Mouse (Mus musculus): Measurements from ENCODE around the gene Efs.

The Efs gene

DNA sequence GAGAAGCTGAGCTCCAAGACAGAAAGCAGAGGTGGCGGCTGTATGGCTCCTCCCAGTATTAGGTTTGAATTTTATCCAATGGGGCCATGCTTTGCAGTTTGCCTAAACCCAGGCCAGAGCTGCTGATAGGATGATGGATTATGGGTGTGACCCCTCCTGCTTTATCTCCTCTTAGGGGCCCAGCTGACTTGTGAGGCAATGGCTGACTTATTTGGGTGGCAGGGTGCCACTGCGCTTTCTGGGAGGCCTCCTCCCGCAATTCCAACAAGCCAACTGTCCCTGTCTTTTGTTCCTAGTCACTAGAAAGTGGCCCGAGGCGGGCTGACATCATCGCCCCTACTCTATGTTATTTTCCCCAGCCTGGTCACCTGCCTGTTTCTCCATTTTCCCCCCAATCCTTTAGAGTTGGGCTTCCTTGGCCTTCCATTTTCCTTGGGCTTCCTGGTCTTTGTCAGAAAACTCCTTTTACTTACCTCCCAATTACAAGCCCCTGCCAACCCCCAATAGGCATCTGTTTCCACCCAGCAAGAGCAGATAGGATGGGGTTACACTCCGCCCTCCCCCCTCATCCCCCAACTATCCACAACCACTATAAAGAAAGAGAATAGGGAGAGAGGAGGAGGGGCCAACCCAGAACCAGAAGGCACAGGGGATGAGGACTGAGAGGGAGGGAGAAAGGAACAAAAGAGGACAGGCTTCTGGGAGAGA is 1.1 kb downstream of the Efs start:
- DNase-seq (ENCODE audit: low spot score in 2 of 2), result no peak

DNA sequence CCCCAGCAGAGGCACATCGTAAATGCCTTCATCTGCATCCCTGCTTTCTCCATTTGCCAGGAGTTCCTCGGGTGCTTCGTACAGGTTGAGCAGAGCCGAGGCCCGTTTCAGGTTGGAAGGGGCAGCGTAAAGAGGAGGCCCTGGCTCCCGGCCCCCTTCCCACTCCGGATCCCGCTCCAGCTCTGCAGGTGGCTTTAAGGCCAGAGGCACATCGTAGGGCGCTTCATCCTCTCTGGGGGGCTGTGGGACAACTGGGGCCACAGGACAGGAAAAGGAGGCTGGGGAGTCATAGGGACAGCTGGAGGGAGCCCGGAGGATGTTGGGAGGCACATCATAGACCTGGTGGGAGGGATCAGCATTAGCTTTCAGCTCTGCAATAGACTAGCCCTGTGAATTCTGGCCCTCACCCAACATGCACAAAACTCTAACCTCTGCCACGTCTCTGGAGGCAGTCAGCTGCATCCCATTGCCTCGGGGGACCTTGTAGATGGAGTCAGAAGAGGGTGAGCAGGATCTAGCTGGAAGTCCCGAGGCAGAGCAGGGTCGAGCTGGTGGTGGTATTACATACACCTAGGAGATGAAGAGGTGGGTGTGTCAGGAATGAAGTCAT is 5.7 kb downstream of the Efs start:
- no peak for DNase-seq (ENCODE audit: low spot score in 2 of 2)

DNA sequence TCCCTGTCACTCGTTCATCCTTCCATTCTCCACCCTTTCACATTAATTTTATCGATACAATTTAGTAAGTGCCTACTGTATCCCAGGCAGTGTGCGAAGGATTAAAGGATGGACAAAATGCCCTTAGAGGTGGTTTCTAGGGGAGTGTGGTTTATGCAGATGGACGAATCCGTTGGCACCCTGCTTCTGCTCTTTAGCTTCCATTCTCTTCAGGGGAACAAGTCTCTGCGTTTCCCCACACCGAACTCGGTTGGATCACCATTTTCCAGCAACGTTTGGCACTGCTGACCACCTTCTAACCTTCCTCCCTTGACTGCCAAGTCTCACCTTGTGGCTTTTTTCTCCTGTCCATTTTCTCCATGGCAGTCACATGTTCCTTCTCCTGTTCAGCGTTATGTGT is 12.6 kb downstream of the Efs start:
- DNase-seq (ENCODE audit: low spot score in 2 of 2), result no peak

DNA sequence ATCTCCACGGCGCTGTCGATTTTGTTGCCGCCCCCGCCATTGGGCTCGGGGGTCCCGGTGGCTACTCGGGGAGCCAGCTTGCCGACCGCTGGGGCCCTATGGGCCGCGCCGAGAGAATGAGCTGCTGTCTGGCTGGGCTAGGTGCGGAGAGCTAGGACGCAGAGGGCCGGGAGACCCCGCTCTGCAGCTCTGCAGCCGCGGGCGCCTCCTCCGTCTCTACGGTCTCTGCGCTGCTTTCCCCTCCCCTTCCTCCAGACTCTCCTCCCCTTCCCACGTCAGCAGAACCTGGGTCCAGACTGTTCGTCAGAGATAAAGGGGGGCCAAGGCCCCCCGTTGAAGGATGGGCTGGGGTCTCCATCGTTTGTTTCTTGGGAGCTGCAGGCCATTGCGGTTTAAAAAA is 13.0 kb downstream of the Efs start, which contains the start of gene Slc22a17:
Gene Slc22a17 (minus strand): TSS at position 247 of the 400 bp plus-strand sequence.
- peak in 1 of 2 experiments; percentile 82 for DNase-seq (ENCODE audit: low spot score in 2 of 2)

DNA sequence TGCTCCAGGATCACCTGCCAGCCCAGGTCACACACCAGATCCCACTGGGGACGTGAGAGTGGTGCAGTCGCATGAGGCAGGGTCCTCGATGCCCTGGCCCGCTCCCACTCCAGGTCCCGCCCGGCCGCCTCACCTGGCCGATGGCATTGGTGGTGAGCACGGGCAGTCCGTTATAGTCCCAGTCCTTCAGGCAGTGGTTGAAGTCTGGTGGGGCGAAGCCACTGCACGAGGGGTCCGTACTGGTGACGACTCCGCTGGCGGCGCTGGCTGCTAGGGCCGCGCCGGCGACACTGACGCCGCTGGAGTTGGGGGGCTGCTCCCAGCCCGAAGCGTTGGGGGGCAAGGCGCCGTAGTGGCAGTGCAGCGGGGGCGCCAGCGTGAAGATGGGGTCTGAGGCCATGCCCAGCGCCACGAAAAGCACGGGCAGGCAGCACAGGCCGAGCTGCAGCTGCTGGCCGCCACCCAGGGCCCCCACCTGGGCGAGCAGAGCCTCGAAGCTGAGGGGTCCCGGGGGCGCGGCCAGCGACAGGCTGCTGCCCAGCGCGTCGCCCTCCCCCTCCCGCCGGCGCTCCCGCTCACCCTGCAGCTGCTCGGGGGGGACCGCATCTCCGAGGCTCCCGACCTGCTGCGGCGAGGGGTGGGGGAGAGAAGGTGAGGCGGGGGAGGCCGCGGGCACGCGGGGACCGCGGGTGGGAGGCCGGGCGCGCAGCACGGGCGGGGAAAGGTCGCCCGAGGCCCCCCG is 13.6 kb downstream of the Efs start:
- DNase-seq (ENCODE audit: low spot score in 2 of 2), result no peak

DNA sequence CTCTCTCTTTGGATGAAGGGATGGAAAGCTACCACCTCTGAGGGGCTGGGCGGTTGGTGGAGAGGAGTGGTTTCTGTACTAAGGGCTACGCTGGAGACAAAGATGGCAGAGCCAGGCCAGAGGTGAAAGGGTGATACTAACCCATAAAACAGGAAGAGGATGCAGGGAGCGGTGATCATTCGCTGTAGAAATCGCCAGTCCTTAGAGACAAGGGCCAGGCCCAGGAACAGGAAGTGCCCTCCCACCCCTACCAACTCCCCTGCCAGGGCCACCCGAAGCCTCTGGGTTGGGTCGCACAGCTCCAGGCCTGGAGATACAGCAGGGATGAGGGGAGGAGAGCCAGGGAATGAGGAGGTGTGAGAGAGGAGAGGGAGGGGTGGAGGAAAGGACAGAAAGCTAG is 17.2 kb downstream of the Efs start:
- DNase-seq (ENCODE audit: low spot score in 2 of 2), result no peak

DNA sequence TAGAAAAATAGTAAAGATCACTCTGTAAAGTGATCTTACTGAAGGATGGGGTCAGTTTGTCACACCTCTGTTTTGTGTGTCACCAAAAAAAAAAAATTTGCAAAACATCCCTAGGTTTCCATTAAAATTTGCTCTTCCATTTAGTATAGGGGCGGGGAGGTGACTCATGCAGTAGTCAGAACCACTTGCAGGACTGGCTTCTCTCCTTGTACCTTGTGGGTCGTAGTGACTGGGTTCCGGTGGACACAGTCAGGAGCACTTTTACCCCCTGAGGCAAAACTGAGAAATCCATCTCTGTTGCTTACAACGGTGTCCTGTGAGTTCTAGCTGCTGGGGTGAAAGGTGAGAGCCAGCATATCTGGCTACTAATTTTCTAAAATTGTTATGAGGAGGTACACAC is 22.3 kb downstream of the Efs start:
- no peak for DNase-seq (ENCODE audit: low spot score in 2 of 2)

DNA sequence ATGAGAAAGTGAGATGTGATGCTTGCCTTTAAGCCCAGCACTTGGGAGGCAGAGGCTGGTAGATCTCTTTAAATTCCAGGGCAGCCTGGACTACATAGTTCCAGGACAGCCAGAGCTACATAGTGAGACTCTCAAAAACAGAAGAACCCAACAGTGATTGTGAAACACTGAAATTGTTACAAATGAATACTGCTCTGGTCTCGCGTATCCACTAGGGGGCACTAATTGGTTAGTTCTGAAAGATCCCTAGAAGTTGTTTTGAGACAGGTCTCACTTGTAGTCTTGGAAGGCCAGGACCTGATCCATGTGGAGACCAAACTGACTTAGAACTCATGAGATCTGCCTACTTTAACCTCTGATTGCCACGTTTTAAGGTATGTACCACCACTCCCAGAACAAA is 25.5 kb downstream of the Efs start:
- DNase-seq (ENCODE audit: low spot score in 2 of 2), result peak in 1 of 2 experiments; percentile 89

DNA sequence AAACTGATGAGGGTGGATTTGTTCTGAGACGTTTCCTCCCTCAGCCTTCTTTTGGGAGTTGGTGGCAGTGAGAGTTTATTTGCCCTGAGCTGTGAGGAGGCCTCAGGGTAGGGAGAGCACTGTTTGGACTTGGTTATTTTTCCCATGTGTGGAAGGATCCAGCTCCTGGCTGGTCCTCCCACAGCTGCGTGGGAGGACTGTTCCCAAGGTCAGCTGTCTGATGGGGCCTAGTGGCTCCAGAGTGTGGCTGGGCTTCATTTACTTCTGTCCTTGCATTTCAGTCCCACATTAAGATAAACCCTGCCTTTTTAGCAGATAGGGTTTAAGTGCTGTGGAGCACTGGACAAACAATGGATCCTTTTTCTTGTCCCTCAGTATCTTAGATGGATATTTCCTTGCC is 28.5 kb downstream of the Efs start:
- DNase-seq (ENCODE audit: low spot score in 2 of 2), result no peak

DNA sequence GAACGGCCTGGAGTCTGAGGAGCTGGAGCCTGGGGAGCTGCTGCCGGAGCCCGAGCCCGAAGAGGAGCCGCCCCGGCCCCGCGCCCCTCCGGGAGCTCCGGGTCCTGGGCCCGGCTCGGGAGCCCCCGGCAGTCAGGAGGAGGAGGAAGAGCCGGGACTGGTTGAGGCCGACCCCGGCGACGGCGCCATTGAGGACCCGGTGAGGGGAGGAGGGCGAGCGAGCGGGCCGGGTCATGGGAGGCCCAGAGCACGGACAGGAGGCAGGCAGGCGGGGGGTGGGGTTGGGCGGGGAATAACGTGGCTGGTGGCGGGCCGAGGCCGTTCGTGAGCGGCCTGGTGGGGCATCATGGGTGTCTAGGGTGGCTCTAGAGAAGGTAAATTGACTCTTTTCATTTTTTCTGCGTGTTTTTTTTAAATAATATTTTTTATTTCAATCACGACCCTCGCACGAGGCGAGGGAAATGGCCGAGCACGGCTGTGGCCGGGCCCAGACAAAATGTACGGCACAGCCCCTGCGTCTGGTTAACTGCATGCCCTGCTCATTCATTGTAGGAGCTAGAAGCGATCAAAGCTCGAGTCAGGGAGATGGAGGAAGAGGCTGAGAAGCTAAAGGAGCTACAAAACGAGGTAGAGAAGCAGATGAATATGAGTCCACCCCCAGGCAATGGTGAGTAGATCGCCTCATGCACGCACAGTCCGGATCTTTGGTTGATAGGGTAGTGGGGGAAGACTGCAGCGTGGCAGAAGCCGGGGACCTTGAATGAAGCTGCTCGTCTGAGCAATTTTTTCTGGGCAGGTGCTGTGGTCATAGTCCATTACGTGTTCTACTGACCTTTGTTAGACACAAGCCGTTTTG is 31.4 kb downstream of the Efs start:
- no peak for DNase-seq (ENCODE audit: low spot score in 2 of 2)

DNA sequence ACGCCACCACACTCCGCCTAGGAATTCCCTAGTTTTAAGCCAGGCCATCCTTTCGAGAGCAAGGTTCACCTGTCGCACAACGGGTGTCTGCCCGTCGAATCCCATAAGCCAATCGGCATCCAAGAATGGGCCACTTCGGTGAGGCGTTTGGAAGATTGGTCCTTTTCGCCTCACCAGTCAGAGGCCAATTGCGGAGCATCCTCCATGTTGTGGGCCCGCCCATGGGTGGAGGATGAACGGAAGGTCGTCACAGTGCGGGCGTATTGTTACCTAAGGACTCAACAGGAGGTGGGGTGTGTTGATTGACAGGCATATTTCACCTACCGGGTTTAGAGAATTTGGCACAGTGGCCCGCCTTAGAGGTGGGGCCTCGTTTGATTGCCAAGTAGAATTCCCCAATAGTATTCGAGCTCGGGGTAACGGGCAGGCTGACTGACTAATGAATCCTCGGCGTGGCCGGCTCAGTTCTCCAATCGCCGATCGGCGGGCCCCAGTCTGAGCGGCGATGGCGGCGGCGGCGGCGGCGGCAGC is 32.2 kb downstream of the Efs start:
- DNase-seq (ENCODE audit: low spot score in 2 of 2), result peak; percentile 100

DNA sequence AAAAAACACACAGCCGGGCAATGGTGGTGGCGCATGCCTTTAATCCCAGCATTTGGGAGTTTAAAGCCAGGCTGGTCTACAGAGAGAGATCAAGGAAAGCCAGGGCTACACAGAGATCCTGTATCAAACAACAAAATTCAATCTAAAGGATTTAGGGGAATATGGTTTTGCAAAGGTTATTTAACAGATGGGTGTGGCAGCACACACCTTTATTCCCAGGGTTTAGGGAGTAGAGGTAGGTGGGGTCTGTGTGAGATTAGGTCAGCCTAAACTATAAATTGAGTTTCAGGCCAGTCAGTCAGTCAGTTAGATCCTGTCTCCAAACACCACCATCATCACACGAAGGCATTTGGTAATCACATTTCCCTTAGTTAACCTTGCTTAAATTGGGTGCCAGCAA is 33.7 kb downstream of the Efs start, which contains the start of gene Pabpn1:
Gene Pabpn1 (plus strand): TSS at position 301 of the 400 bp plus-strand sequence.
- no peak for DNase-seq (ENCODE audit: low spot score in 2 of 2)

DNA sequence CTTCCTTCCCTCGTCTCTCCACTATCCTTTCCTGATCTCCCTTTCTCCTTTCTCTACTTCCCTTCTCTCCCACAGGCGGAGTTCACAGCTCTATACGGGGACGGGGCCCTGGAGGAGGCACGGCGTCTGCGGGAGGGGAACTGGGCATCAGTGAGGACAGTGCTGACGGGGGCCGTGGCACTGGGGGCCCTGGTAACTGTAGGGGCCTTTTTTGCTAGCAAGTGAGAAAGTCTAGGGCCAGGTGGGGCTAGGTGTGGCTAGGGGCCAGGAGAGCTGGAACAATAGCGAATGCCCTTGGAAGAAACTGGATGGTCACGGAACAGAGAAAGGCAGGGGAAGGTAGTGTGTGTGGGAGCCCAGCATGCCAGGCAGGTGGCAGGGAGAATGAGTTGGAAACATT is 40.6 kb downstream of the Efs start:
- DNase-seq (ENCODE audit: low spot score in 2 of 2), result no peak

DNA sequence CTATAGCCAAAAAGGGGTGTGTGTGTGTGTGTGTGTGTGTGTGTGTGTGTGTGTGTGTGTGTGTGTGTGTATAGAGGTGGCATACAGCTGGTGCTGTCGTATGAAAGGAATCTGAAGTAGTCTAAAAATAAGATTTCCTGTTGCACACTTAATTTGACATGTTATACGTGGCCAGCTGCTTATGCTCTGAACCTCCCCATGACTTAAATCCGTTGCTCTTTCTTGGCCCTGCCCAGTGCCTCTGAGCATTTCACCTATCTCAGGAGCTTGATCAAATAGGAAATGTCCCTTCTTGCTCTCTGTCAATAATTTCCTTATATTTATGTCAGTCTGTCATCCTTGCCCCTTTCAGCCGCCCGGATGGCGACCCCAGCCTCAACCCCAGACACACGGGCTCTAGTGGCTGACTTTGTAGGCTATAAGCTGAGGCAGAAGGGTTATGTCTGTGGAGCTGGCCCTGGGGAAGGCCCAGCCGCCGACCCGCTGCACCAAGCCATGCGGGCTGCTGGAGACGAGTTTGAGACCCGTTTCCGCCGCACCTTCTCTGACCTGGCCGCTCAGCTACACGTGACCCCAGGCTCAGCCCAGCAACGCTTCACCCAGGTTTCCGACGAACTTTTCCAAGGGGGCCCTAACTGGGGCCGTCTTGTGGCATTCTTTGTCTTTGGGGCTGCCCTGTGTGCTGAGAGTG is 41.8 kb downstream of the Efs start:
- DNase-seq (ENCODE audit: low spot score in 2 of 2), result no peak

DNA sequence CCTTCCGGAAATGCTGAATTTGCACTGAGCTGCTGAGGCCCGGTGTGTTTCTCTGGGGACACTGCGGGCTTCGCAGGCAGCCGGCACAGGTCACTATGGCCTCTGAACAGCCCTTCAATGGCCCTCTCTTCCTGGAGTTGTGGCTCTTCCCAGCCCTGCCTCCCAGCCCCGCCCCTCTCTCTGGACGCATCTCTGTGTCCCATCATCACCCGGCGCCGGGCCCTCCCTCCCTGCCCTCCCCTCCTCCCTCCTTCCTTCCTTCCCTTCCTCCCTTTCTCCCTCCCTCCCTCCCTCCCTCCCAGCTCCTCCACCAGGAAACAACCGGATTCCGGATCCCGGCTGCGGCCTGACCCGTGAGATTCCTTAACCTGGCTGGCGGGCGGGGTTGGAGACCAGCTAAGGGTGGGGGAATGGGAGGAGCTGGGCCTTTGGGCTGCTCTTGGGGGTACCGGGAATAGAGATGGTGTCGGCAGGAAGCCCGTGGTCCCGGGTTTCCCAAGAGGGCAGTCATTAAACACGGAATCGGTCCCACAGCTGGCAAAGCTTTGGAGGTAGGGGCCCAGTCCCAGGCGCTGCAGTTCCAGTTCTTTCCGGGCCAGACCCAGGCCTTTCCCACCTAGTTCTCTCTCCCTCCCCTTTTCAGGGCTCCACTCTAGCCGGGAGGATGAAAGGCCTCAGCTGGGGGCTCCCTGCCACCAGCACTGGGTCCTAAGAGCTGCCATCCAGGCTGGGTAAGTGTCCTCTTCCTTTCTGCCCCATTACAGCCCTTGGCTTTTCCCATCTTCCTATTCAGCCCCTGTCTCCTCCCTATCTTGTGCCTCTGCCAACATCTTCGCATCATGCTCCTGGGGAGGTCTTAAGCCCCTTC is 42.5 kb downstream of the Efs start, which contains the start of the genes Bcl2l2 and Gm20521:
Gene Bcl2l2 (plus strand): TSS at position 224 of the 868 bp plus-strand sequence.
Gene Gm20521 (plus strand): TSS at position 288 of the 868 bp plus-strand sequence.
- DNase-seq (ENCODE audit: low spot score in 2 of 2), result peak in 1 of 2 experiments; percentile 69

DNA sequence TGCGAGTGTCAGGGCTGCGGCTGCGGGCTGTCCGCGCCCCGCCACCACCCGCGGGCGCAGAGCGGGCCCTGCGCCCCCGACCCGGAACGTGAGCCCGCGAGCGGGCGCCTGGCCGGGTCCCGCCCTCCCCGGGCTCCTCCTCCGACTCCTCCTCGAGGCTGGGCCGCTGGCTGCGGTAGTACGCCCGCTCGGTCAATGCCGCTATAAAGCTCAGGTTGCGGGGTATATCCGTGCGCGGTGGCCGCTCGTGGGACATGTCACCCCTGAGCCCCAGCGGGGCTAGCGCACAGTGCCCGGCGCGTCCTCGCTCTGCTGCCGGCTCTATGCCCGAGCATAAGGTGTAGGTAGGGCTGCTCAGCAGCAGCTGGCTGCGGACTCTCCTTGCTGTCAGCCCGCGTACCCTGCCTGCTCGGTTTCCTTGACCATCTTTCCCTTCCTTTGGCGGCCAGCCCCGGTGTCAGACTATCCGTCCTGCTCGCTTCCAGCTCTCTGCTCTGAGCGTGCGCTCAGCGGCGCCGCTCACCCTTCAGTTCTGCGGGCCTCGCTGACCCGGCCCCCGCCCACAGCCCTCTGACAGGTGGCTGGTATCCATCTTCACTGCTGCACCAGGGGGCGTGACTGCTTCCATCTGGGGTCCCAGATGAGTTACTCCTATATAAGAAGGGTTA is 48.7 kb downstream of the Efs start, which contains the start of gene Ppp1r3e:
Gene Ppp1r3e (minus strand): TSS at position 503 of the 668 bp plus-strand sequence.
- peak in 1 of 2 experiments; percentile 53 for DNase-seq (ENCODE audit: low spot score in 2 of 2)

DNA sequence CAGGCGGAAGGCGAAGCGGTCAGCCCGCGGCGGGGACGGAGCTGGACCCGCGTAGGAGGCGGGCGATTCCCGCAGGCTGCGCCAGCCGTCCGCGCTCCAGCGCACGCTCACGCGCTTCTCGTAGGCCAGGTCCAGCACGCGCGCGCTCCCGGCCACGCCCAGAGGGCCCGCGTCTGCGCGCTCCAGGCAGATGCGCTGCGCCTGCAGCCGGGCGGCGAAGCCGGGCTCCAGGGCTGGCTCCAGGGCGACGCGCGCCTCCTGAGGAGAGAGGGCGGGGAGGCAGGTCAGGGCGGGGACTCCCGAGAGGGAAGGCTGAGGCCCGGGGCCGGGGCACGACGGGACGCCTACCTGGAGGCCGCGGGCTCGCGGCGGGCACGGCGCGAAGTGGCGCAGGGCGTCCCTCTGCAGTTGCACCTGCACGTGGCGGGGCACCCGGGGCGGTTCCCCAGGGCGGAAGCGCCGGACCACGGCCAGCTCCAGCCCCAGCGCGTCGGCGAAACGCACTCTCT is 49.3 kb downstream of the Efs start:
- DNase-seq (ENCODE audit: low spot score in 2 of 2), result peak; percentile 83 to 88

DNA sequence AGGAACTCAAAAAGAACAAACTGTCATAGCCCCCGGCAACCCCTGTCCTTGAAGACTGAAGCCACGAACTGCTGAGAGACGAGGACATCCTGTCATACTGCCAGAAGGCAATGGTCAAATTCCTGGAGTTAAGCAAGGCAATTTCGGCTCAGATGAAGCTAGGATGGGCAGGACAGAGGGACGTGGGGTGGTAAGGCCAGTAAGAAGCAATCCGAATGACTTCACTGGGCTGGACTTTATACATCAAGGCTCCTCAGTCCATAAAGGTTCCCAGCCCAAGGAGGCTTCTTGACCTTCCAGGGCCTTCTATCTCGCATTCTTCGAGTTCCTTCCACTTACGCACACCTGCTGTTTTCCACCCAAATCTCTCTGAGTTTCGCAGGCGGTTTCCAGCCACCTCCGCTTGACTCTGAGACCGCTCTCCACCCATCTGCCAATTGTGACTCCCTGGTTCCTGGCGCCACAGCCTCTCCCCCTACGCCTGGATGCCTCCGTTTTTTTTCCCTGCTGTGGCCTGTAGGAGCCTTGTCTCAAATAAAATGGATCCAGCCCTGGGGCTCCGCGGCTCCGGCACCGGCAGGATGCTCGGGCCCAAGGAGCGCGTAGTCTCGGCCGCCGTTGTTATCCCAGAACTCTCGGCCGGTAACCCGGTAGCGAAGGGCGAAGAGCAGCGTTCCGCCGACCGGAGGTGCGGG is 49.9 kb downstream of the Efs start:
- no peak for DNase-seq (ENCODE audit: low spot score in 2 of 2)

Measured in left cerebral cortex, adult 9 months (tissue).